In genomic region chr6:56158217-56158616, GRCm38 (mm10) we compare ENCODE assay signal across 34 mouse cellular contexts.
"Had no signal": no experiment of that assay in that cellular context is flagged by ENCODE, and none has a peak within 500 bp of the region (broad histone marks: within the 10 kb centered on the region; RNA-seq: fewer than 3 reads in every experiment).

No protein-coding gene starts in this region.

- H3K27ac ChIP-seq: heart, embryonic 13.5 days; heart, embryonic 15.5 days; hindbrain, embryonic 10.5 days; hindbrain, embryonic 12.5 days; hindbrain, embryonic 13.5 days; hindbrain, embryonic 14.5 days; hindbrain, embryonic 15.5 days; hindbrain, postnatal 0 days; intestine, embryonic 15.5 days; kidney, embryonic 15.5 days; kidney, postnatal 0 days; layer of hippocampus, adult 2 months; left cerebral cortex, adult 2 months had no signal

- H3K4me1 ChIP-seq: heart, embryonic 15.5 days; hindbrain, embryonic 10.5 days; hindbrain, embryonic 12.5 days; hindbrain, embryonic 13.5 days; hindbrain, embryonic 15.5 days; intestine, embryonic 15.5 days; kidney, embryonic 15.5 days had no signal

- H3K4me2 ChIP-seq: heart, embryonic 11.5 days; heart, embryonic 13.5 days; heart, embryonic 15.5 days; hindbrain, embryonic 12.5 days; hindbrain, embryonic 13.5 days; hindbrain, embryonic 14.5 days; hindbrain, embryonic 15.5 days; intestine, embryonic 15.5 days; kidney, embryonic 15.5 days had no signal

- H3K9ac ChIP-seq: heart, embryonic 13.5 days; heart, embryonic 15.5 days; hindbrain, embryonic 12.5 days; hindbrain, embryonic 13.5 days; hindbrain, embryonic 14.5 days; hindbrain, embryonic 15.5 days; intestine, embryonic 15.5 days; kidney, embryonic 15.5 days had no signal

- H3K9me3 ChIP-seq: heart, embryonic 13.5 days; heart, embryonic 15.5 days; hindbrain, embryonic 10.5 days; hindbrain, embryonic 12.5 days; hindbrain, embryonic 13.5 days; hindbrain, embryonic 15.5 days; intestine, embryonic 15.5 days; kidney, embryonic 15.5 days had no signal

- ATAC-seq: hindbrain, embryonic 16.5 days; hindbrain, postnatal 0 days; inflammation-experienced regulatory T-cells, adult 6 months; intestine, embryonic 15.5 days; intestine, embryonic 16.5 days; intestine, postnatal 0 days had no signal

- DNase-seq: heart, postnatal 10 days; heart, postnatal 14 days; heart, postnatal 36 days; heart, postnatal 4 days; kidney, adult 11 months; kidney, adult 18-20 months; kidney, adult 2 months; kidney, adult 8-10 months; kidney, adult 9 months; kidney, postnatal 10 days; kidney, postnatal 14 days; kidney, postnatal 25 days; kidney, postnatal 36 days; kidney, postnatal 4 days; layer of hippocampus, adult 9-11 months; layer of hippocampus, postnatal 36 days had no signal

- H3K27me3 ChIP-seq: heart, embryonic 13.5 days; heart, embryonic 15.5 days; hindbrain, embryonic 12.5 days; hindbrain, embryonic 13.5 days; hindbrain, embryonic 15.5 days; intestine, embryonic 15.5 days; kidney, embryonic 15.5 days had no signal

- H3K4me3 ChIP-seq: heart, embryonic 13.5 days; heart, embryonic 15.5 days; hindbrain, embryonic 10.5 days; hindbrain, embryonic 12.5 days; hindbrain, embryonic 13.5 days; hindbrain, embryonic 15.5 days; intestine, embryonic 15.5 days; kidney, embryonic 15.5 days; layer of hippocampus, adult 2 months; left cerebral cortex, adult 2 months had no signal

- H3K36me3 ChIP-seq: heart, embryonic 13.5 days; heart, embryonic 15.5 days; hindbrain, embryonic 10.5 days; hindbrain, embryonic 12.5 days; hindbrain, embryonic 13.5 days; hindbrain, embryonic 15.5 days; intestine, embryonic 15.5 days; kidney, embryonic 15.5 days had no signal
